Mouse (Mus musculus) cerebellum, adult 9-11 months (tissue): ENCODE results near the gene Coa4.

Experiments used
- DNase-seq: peaks from one replicate; pipeline ENCODE4 v3.0.0; 2022

The Coa4 gene

GRCm38 (mm10) chr7:100536804-100537518 lies at the start of gene Coa4:
TSS of gene Coa4 (plus strand) at chr7:100537071.
- peak; percentile 92 for DNase-seq

GRCm38 (mm10) chr7:100487301-100487700 lies 49.6 kb upstream of the Coa4 start:
- no peak for DNase-seq

GRCm38 (mm10) chr7:100488474-100489048 lies 48.3 kb upstream of the Coa4 start:
- DNase-seq, result no peak

- DNase-seq, result no peak
Measured at GRCm38 (mm10) chr7:100492391-100493116, 44.3 kb upstream of the Coa4 start.

GRCm38 (mm10) chr7:100493117-100493483 lies 43.8 kb upstream of the Coa4 start, which contains the start of gene Ucp2:
TSS of gene Ucp2 (plus strand) at chr7:100493337.
- DNase-seq, result no peak

- DNase-seq, result no peak
Measured at GRCm38 (mm10) chr7:100493484-100494414, 43.1 kb upstream of the Coa4 start.

GRCm38 (mm10) chr7:100494415-100494831 lies 42.4 kb upstream of the Coa4 start:
- DNase-seq, result no peak

GRCm38 (mm10) chr7:100495042-100495441 lies 41.8 kb upstream of the Coa4 start:
- no peak for DNase-seq

- DNase-seq, result peak; percentile 40
Measured at GRCm38 (mm10) chr7:100495581-100496251, 41.2 kb upstream of the Coa4 start.

- DNase-seq, result no peak
Measured at GRCm38 (mm10) chr7:100496371-100496770, 40.5 kb upstream of the Coa4 start.

GRCm38 (mm10) chr7:100496791-100497190 lies 40.1 kb upstream of the Coa4 start:
- DNase-seq, result no peak

- DNase-seq, result no peak
Measured at GRCm38 (mm10) chr7:100497402-100497801, 39.5 kb upstream of the Coa4 start.

- DNase-seq, result no peak
Measured at GRCm38 (mm10) chr7:100497982-100498381, 38.9 kb upstream of the Coa4 start.

GRCm38 (mm10) chr7:100499465-100499864 lies 37.4 kb upstream of the Coa4 start:
- DNase-seq, result no peak

- no peak for DNase-seq
Measured at GRCm38 (mm10) chr7:100500276-100500977, 36.4 kb upstream of the Coa4 start.

- no peak for DNase-seq
Measured at GRCm38 (mm10) chr7:100501027-100501843, 35.6 kb upstream of the Coa4 start.

- no peak for DNase-seq
Measured at GRCm38 (mm10) chr7:100501844-100502373, 35.0 kb upstream of the Coa4 start.

GRCm38 (mm10) chr7:100502374-100502922 lies 34.4 kb upstream of the Coa4 start:
- no peak for DNase-seq

- DNase-seq, result no peak
Measured at GRCm38 (mm10) chr7:100503076-100503475, 33.8 kb upstream of the Coa4 start.
